Mouse (Mus musculus) myocyte (in vitro differentiated cells): Measurements from ENCODE around the gene Fam102a.

ENCODE experiments used
- MAX ChIP-seq: IDR thresholded peaks from one replicate; pipeline ENCODE4 v1.6.1; 2011; ENCODE audit warnings: low read depth, mild to moderate bottlenecking, control low read depth
- MYOD1 ChIP-seq, 3 experiments: IDR thresholded peaks; one replicate each; pipeline ENCODE4 v1.6.1; 2011; ENCODE audit warnings: control low read depth in 2 of 3, low read depth in 2 of 3, mild to moderate bottlenecking in 2 of 3, moderate library complexity in 1 of 3; ENCODE audit not compliant: insufficient read length in 2 of 3, control insufficient read depth in 1 of 3
- MYOG ChIP-seq, 3 experiments: IDR thresholded peaks; one replicate each; pipeline ENCODE4 v1.6.1; 2011; ENCODE audit warnings: control low read depth in 2 of 3, low read depth in 2 of 3, mild to moderate bottlenecking in 2 of 3; ENCODE audit not compliant: insufficient read length in 2 of 3, control insufficient read depth in 1 of 3, insufficient read depth in 1 of 3
- POLR2A ChIP-seq: IDR thresholded peaks from one replicate; pipeline ENCODE4 v1.6.1; 2011; ENCODE audit warnings: low read depth, mild to moderate bottlenecking, control low read depth, moderate library complexity; ENCODE audit not compliant: insufficient read length
- POLR2AphosphoS2 ChIP-seq: IDR thresholded peaks from one replicate; pipeline ENCODE4 v1.6.1; 2011; ENCODE audit warnings: low read depth, control low read depth; ENCODE audit not compliant: insufficient read length
- REST ChIP-seq: IDR thresholded peaks from one replicate; pipeline ENCODE4 v1.6.1; 2011; ENCODE audit warnings: mild to moderate bottlenecking, control low read depth, moderate library complexity; ENCODE audit not compliant: insufficient read depth, insufficient read length
- SRF ChIP-seq: IDR thresholded peaks from one replicate; pipeline ENCODE4 v1.6.1; 2011; ENCODE audit warnings: low read depth; ENCODE audit not compliant: control insufficient read depth, insufficient read length
- TCF12 ChIP-seq: IDR thresholded peaks from one replicate; pipeline ENCODE4 v1.6.1; 2011; ENCODE audit warnings: mild to moderate bottlenecking, control low read depth; ENCODE audit not compliant: poor library complexity, insufficient read depth, severe bottlenecking
- USF1 ChIP-seq: IDR thresholded peaks from one replicate; pipeline ENCODE4 v1.6.1; 2011; ENCODE audit warnings: low read depth, mild to moderate bottlenecking, control low read depth, moderate library complexity

- TF ChIP-seq MYOD1 (IDR thresholded peaks at IDR 0.05; ENCODE audit: control insufficient read depth in 1 of 3, insufficient read length in 2 of 3, low read depth in 2 of 3) (no peak), USF1 (no peak), TCF12 (no peak), POLR2AphosphoS2 (no peak), POLR2A (no peak), MAX (no peak), REST (no peak), SRF (no peak), MYOG (IDR thresholded peaks at IDR 0.05; ENCODE audit: control insufficient read depth in 1 of 3, insufficient read depth in 1 of 3, insufficient read length in 2 of 3, low read depth in 2 of 3) (no peak)
Observed at GRCm38 (mm10) chr2:32512592-32512991, 22.5 kb upstream of the Fam102a start.
